Mouse (Mus musculus) lung, postnatal 0 days (tissue): ENCODE measurements at regions not wholly inside any gene's neighbourhood (a gene's known extent, or its start where the extent isn't known, plus 50 kb on each side); places are given as distances from the start of the nearest gene placed in this dataset.
A peak's percentile ranks its signal among the peaks of the same experiment; 100 is the strongest.

Experiments
- ATAC-seq: fragments of 200-750 bp; cut with Nextera tagmentation; 2 replicates; pipeline ENCODE4 v1.8.0; 2017; ENCODE audit warnings: moderate library complexity
- DNase-seq: peaks from one replicate; pipeline ENCODE4 v3.0.0-alpha.2; 2016; ENCODE audit warnings: low spot score
- H3K27ac ChIP-seq: fragments of 300-500 bp; sonication (generic); 2 replicates; pipeline ENCODE4 v1.5.1; 2014; ENCODE audit warnings: antibody characterized with exemption, mild to moderate bottlenecking, low read length, mixed read lengths
- H3K27me3 ChIP-seq: fragments of 300-500 bp; sonication (generic); replicated peaks from 2 replicates; pipeline ENCODE4 v1.6.1; 2014; ENCODE audit warnings: low read length, mixed read lengths; ENCODE audit not compliant: insufficient read depth
- H3K36me3 ChIP-seq: fragments of 300-500 bp; sonication (generic); 2 replicates; pipeline ENCODE4 v1.6.1; 2014; ENCODE audit warnings: low read length, mixed read lengths; ENCODE audit not compliant: insufficient read depth
- H3K4me1 ChIP-seq: fragments of 300-500 bp; sonication (generic); 2 replicates; pipeline ENCODE4 v1.6.1; 2014; ENCODE audit warnings: antibody characterized with exemption, low read depth, low read length, mixed read lengths; ENCODE audit not compliant: insufficient read depth
- H3K4me2 ChIP-seq: fragments of 300-500 bp; sonication (generic); replicated peaks from 2 replicates; pipeline ENCODE4 v1.6.1; 2014; ENCODE audit warnings: low read depth, mild to moderate bottlenecking, low read length, moderate library complexity, mixed read lengths
- H3K4me3 ChIP-seq: fragments of 300-500 bp; sonication (generic); 2 replicates; pipeline ENCODE4 v1.5.1; 2014; ENCODE audit warnings: low read depth, low read length
- H3K9ac ChIP-seq: fragments of 300-500 bp; sonication (generic); replicated peaks from 2 replicates; pipeline ENCODE4 v1.6.1; 2014; ENCODE audit warnings: low read depth, mild to moderate bottlenecking
- H3K9me3 ChIP-seq: fragments of 300-500 bp; sonication (generic); 2 replicates; pipeline ENCODE4 v1.6.1; 2016; ENCODE audit warnings: low read length, mixed read lengths
- CTCF ChIP-seq: IDR thresholded peaks from 2 replicates; pipeline ENCODE4 v1.5.1; 2016; ENCODE audit warnings: antibody characterized with exemption, mild to moderate bottlenecking
- EP300 ChIP-seq: IDR thresholded peaks from 2 replicates; pipeline ENCODE4 v1.6.1; 2016; ENCODE audit warnings: antibody characterized with exemption, mild to moderate bottlenecking, control low read depth
- WGBS: fragments of 180-500 bp; shearing (Covaris S2); extraction: QIAGEN DNeasy Blood & Tissue Kit; methylation state at CpG from one replicate; pipeline ENCODE4 v1.1.7; 2014; 5-methylcytosine and 5-hydroxymethylcytosine counted together

DNA sequence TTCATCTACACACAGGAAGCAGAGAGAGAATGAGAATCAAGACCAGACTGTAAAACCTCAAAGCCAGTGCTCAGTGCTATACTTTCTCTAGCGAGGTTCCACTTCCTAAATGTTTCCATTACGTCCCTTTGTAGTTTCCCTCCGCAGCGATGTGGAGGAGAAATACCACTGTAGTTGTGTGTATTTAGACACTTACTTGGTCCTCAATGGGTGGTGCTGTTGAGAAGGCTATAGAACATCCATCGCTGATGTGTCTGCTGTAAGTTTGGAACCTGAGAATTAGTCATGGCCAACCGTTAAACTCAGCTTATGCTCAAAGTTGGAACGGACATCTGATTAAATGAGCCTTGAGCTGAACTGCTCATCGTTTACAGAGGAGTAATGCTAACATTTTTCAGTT, 170.7 kb upstream of the Lyplal1 start:
- Histone ChIP-seq H3K27me3 (no peaks in the 10 kb centered on the region), H3K36me3 (no peaks in the 10 kb centered on the region), H3K4me3 (no peak overlapping the region), H3K4me1 (no peaks in the 10 kb centered on the region), H3K27ac (no peak overlapping the region), H3K9ac (no peak overlapping the region), H3K9me3 (no peaks in the 10 kb centered on the region), H3K4me2 (no peak overlapping the region)
- WGBS = 78% methylated on average over 8 of the region's 8 CpGs
- DNase-seq (no peak), ATAC-seq (no peak)
- TF ChIP-seq EP300 = no peak
- TF ChIP-seq CTCF = no peak

DNA sequence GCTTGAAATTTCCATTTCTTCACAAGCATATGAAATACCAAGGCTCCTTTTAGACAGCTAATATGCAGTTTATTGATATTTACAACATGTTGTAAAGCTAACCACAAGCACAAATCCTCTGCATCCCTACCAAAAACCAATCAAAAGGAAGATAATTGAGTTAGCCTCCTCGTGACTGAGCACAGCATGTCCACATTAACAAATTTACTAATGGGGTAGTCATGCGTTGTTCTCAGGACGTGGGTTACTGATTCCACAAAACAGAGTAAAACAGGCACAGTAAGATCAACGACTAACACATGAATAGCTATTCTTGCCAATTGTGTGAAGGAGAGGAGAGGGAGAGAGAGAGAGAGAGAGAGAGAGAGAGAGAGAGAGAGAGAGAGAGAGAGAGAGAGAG, 169.3 kb upstream of the Lyplal1 start:
- no peak overlapping the region for H3K9ac ChIP-seq
- no peak overlapping the region for H3K4me2 ChIP-seq
- H3K27ac ChIP-seq = no peak overlapping the region
- no peak for DNase-seq
- no peaks in the 10 kb centered on the region for H3K27me3 ChIP-seq
- no peaks in the 10 kb centered on the region for H3K9me3 ChIP-seq
- ATAC-seq = no peak
- 73% methylated on average over 4 of the region's 4 CpGs for WGBS
- TF ChIP-seq CTCF (no peak), EP300 (no peak)
- no peaks in the 10 kb centered on the region for H3K36me3 ChIP-seq
- no peaks in the 10 kb centered on the region for H3K4me1 ChIP-seq
- H3K4me3 ChIP-seq = no peak overlapping the region

DNA sequence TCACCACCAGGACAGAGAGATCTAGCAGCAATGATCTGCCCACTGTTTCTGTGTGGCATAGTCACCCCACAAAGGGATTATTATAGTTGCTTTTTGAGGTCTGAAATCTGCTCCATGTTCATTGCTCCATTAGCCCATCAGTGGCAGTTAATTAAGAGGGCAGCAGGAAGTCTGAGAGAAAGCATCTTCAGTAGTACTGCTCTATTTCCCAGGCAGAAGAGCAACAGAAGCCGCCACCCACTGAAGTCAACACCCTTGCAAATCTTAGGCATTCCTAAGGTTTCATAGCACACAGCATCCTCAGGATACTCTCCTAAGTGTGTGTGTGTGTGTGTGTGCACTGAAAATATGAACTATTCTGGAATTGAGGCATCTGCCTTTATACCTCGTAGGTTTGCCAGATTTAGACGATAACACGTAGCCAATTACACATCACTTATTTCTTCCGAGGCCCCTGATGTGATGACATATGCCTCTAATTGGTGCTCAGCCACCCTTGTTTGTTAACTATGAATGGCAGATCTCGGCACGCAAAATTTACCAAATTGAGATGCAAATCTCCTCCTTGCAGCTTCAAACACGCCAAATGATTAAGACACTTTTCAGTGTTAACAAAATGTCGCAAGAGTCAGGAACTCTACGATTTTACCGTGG, 161.0 kb upstream of the Lyplal1 start:
- TF ChIP-seq EP300 (no peak), CTCF (no peak)
- Histone ChIP-seq H3K27me3 (no peaks in the 10 kb centered on the region), H3K9ac (no peak overlapping the region), H3K27ac (no peak overlapping the region), H3K36me3 (no peaks in the 10 kb centered on the region), H3K4me3 (no peak overlapping the region), H3K9me3 (no peaks in the 10 kb centered on the region), H3K4me2 (no peak overlapping the region), H3K4me1 (no peaks in the 10 kb centered on the region)
- no peak for DNase-seq
- ATAC-seq = no peak
- WGBS = 54% methylated on average over 11 of the region's 11 CpGs

DNA sequence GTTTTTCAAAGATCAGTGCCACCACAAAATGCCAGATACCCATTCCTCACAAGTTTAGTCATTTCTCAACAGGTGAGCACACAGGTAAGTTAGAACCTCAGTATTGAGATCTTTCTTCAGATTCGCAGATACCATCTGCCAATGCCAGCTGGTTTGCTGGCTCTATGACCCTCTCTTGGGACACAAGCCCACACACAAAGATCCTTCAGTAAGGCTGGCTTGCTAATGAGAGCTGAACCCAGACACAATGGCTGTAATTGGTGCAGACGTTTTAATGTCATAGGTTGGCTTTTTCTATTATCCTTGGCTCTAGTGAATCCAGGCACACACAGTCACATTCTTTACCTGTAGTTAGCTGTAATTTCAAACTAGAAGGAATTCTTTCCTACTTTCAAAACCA, 154.3 kb upstream of the Lyplal1 start:
- no peaks in the 10 kb centered on the region for H3K4me1 ChIP-seq
- no peak overlapping the region for H3K9ac ChIP-seq
- no peak for ATAC-seq
- H3K27ac ChIP-seq = no peak overlapping the region
- H3K9me3 ChIP-seq = no peaks in the 10 kb centered on the region
- TF ChIP-seq CTCF = no peak
- TF ChIP-seq EP300 = no peak
- H3K4me3 ChIP-seq = no peak overlapping the region
- WGBS = 89% methylated on average over 2 of the region's 2 CpGs
- DNase-seq = no peak
- H3K36me3 ChIP-seq = no peaks in the 10 kb centered on the region
- no peaks in the 10 kb centered on the region for H3K27me3 ChIP-seq
- H3K4me2 ChIP-seq = no peak overlapping the region

DNA sequence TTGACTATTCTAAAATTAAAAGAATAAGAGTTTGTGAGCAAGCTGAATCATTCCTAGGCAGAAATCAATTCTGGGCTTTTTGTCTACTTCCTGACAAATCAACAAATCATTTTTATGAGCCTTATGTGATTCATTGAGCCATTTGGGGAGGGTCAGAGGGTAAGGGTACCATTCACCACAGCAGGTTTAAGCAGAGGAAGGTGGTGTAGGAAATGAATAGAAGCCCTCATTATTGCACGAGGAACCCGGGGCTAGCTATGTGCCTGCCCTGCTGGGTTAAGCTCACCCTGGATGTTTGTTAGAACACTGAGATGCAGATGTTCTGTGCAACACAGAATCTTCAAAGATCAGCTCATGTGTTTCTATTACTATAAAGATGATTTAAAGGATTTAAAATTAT, 150.2 kb upstream of the Lyplal1 start:
- 76% methylated on average over 2 of the region's 2 CpGs for WGBS
- Histone ChIP-seq H3K9ac (no peak overlapping the region), H3K36me3 (no peaks in the 10 kb centered on the region), H3K9me3 (no peaks in the 10 kb centered on the region), H3K4me1 (peaks cover 3% of the 10 kb centered on the region; the same call in 1 of the 2 replicates), H3K27me3 (no peaks in the 10 kb centered on the region), H3K4me2 (no peak overlapping the region), H3K4me3 (no peak overlapping the region), H3K27ac (no peak overlapping the region)
- DNase-seq = no peak
- ATAC-seq = no peak
- TF ChIP-seq CTCF (no peak), EP300 (no peak)

DNA sequence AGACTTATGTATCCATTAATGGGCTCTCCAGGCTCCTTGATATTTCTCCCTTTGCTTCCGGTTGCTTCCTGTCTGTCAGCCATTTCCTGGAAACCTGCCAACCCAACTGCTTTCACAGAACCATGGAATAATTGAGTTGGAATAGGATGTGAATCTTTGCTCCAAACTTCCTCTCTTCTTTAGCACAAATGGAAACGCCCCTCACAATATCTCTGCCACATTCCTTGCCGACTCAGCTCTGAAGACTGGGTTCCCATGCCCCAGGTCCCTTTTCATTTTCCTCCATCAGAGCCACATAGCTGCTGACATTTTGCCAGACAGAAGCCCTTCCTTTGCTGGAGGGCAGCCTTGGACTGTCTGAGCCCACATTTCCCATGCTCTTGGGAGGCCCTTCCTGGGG, 147.5 kb upstream of the Lyplal1 start:
- H3K27ac ChIP-seq = no peak overlapping the region
- no peaks in the 10 kb centered on the region for H3K27me3 ChIP-seq
- H3K4me2 ChIP-seq = no peak overlapping the region
- ATAC-seq = no peak
- H3K9me3 ChIP-seq = no peaks in the 10 kb centered on the region
- 18% methylated on average over 3 of the region's 3 CpGs for WGBS
- no peaks in the 10 kb centered on the region for H3K36me3 ChIP-seq
- H3K9ac ChIP-seq = no peak overlapping the region
- H3K4me1 ChIP-seq = peaks cover 16% of the 10 kb centered on the region; the same call in 1 of the 2 replicates
- DNase-seq = peak; percentile 69
- H3K4me3 ChIP-seq = no peak overlapping the region
- TF ChIP-seq EP300 (no peak), CTCF (no peak)

DNA sequence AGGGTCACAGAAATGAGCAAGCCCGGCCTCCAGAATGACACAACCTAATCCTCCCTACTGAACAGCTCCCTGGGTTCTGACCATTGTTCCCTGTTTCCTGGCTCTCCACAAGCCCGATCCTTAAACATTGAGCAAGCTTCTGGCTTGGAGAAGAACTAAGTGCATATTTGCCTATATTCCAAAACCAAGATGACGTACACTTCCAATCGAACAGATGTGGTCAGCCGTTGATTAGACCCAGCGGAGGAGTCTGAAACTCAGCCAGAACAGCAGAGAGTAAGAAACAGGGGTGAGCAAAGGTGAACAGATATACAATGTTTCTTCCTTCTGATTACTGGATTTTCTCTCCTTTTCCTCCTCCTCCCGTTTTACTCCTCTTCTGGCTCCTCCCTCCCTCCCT, 146.8 kb upstream of the Lyplal1 start:
- Histone ChIP-seq H3K36me3 (no peaks in the 10 kb centered on the region), H3K9me3 (no peaks in the 10 kb centered on the region), H3K9ac (no peak overlapping the region), H3K27me3 (no peaks in the 10 kb centered on the region), H3K4me3 (no peak overlapping the region), H3K4me1 (peaks cover 16% of the 10 kb centered on the region; the same call in 1 of the 2 replicates), H3K27ac (no peak overlapping the region), H3K4me2 (no peak overlapping the region)
- 24% methylated on average over 7 of the region's 7 CpGs for WGBS
- peak; percentile 72 for DNase-seq
- TF ChIP-seq CTCF (no peak), EP300 (no peak)
- peak; percentile 53 for ATAC-seq
